Mouse (Mus musculus) liver, embryonic 11.5 days (tissue): ENCODE results near the gene Ppp4r1. TPM values are rescaled to one million over a fixed set of nuclear protein-coding genes. Genes with fewer than 3 reads are reported as not detected.

Experiments
- ATAC-seq: fragments of 200-750 bp; cut with Nextera tagmentation; replicated peaks from 2 replicates; pipeline ENCODE4 v1.8.0; 2017; ENCODE audit warnings: moderate number of reproducible peaks, mild to moderate bottlenecking, moderate TSS enrichment, moderate library complexity; ENCODE audit not compliant: low FRiP score
- DNase-seq: peaks from one replicate; pipeline ENCODE4 v3.0.0-alpha.2; 2017; ENCODE audit warnings: low spot score
- H3K27ac ChIP-seq: fragments of 300-500 bp; sonication (generic); 2 replicates; pipeline ENCODE4 v1.5.1; 2014; ENCODE audit warnings: mild to moderate bottlenecking, low read depth, low read length, control low read depth
- H3K27me3 ChIP-seq: fragments of 300-500 bp; sonication (generic); replicated peaks from 2 replicates; pipeline ENCODE4 v1.6.1; 2014; ENCODE audit warnings: low read length, mixed read lengths; ENCODE audit not compliant: control insufficient read depth, insufficient read depth
- H3K36me3 ChIP-seq: fragments of 300-500 bp; sonication (generic); 2 replicates; pipeline ENCODE4 v1.6.1; 2014; ENCODE audit warnings: mild to moderate bottlenecking, low read length, moderate library complexity, mixed read lengths; ENCODE audit not compliant: control insufficient read depth, insufficient read depth
- H3K4me1 ChIP-seq: fragments of 300-500 bp; sonication (generic); replicated peaks from 2 replicates; pipeline ENCODE4 v1.6.1; 2014; ENCODE audit warnings: low read length, mixed read lengths; ENCODE audit not compliant: control insufficient read depth, insufficient read depth
- H3K4me2 ChIP-seq: fragments of 300-500 bp; sonication (generic); 2 replicates; pipeline ENCODE4 v1.6.1; 2014; ENCODE audit warnings: mild to moderate bottlenecking, control low read depth, moderate library complexity
- H3K4me3 ChIP-seq: fragments of 300-500 bp; sonication (generic); 2 replicates; pipeline ENCODE4 v1.5.1; 2014; ENCODE audit warnings: low read depth, low read length, control low read depth
- H3K9ac ChIP-seq: fragments of 300-500 bp; sonication (generic); 2 replicates; pipeline ENCODE4 v1.6.1; 2014; ENCODE audit warnings: low read depth, low read length, control low read depth
- H3K9me3 ChIP-seq: fragments of 300-500 bp; sonication (generic); 2 replicates; pipeline ENCODE4 v1.6.1; 2016; ENCODE audit warnings: low read length, inconsistent platforms, mixed read lengths; ENCODE audit not compliant: control insufficient read depth
- WGBS: fragments of 180-500 bp; shearing (Covaris S2); extraction: QIAGEN DNeasy Blood & Tissue Kit; methylation state at CpG from one replicate; pipeline ENCODE4 v1.1.7; 2014; 5-methylcytosine and 5-hydroxymethylcytosine counted together
- polyA plus RNA-seq: library from polyadenylated mRNA; unstranded; fragments of >200 nt; fragmentation: Nextera tagmentation; extraction: Ambion mirVana; gene quantifications from 2 replicates; pipeline ENCODE4 v1.2.1, GENCODE M21; 2014

Gene Ppp4r1
- polyA plus RNA-seq, 1 experiment from 2014 or later: 25.5 TPM

DNA sequence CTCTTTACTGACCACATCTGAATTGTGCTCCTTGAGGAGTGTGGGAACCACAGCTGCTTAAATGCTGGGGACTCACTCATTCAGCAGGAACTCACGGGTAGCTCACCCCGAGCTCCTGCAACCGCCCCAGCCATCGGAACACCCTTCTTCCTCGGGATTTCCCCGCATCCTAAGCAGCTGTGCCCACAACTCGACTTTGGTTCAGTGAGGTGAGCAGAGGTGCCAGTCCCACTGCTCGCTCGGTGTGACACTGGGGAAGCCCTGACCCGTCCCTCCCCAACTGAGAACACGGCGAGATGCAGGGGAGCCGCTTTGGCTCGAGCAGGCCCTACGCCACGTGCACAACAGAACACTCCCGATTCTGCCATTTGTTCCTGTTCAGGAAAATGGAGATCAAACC is 68.1 kb downstream of the Ppp4r1 start:
- Histone ChIP-seq H3K9me3 (peaks cover 2% of the 10 kb centered on the region; the same call in 1 of the 2 replicates), H3K4me3 (no peak overlapping the region), H3K4me1 (no peaks in the 10 kb centered on the region), H3K36me3 (peaks cover 31% of the 10 kb centered on the region), H3K4me2 (no peak overlapping the region), H3K27me3 (no peaks in the 10 kb centered on the region), H3K9ac (no peak overlapping the region), H3K27ac (no peak overlapping the region)
- DNase-seq (no peak), ATAC-seq (no peak)
- WGBS: 94% methylated on average over 17 of the region's 17 CpGs

DNA sequence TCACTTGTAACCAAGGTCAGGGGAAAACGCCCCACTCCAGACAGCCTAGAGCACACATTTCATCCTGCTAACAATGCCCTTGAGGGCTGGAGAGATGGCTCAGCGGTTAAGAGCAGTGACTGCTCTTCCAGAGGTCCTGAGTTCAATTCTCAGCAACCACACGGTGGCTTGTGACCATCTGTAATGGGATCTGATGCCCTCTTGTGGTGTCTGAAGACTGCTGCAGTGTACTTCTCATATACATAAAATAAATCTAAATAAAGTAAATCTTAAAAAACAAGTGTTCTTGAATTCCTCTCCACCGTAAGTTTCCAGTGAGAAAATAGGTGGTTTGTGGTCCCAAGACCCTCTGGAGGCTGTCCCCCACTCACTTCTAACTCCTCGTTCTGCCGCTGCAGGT is 69.4 kb downstream of the Ppp4r1 start:
- 83% methylated on average over 6 of the region's 6 CpGs for WGBS
- Histone ChIP-seq H3K27ac (no peak overlapping the region), H3K9me3 (peaks cover 2% of the 10 kb centered on the region; the same call in 1 of the 2 replicates), H3K4me3 (no peak overlapping the region), H3K4me1 (no peaks in the 10 kb centered on the region), H3K9ac (no peak overlapping the region), H3K27me3 (no peaks in the 10 kb centered on the region), H3K36me3 (peaks cover 41% of the 10 kb centered on the region), H3K4me2 (no peak overlapping the region)
- ATAC-seq: no peak
- no peak for DNase-seq

- ATAC-seq (no peak), DNase-seq (no peak)
- WGBS: 84% methylated on average over 6 of the region's 6 CpGs
- H3K4me1 ChIP-seq: peaks cover 9% of the 10 kb centered on the region
- H3K4me2 ChIP-seq: no peak overlapping the region
- no peak overlapping the region for H3K4me3 ChIP-seq
- no peak overlapping the region for H3K9ac ChIP-seq
- H3K36me3 ChIP-seq: peaks cover 41% of the 10 kb centered on the region
- H3K9me3 ChIP-seq: peaks cover 2% of the 10 kb centered on the region; the same call in 1 of the 2 replicates
- H3K27ac ChIP-seq: no peak overlapping the region
- H3K27me3 ChIP-seq: no peaks in the 10 kb centered on the region
Observed at GRCm38 (mm10) chr17:65853326-65853725, 71.0 kb downstream of the Ppp4r1 start.

- H3K36me3 ChIP-seq: peaks cover 40% of the 10 kb centered on the region
- peaks cover 2% of the 10 kb centered on the region; the same call in 1 of the 2 replicates for H3K9me3 ChIP-seq
- WGBS: 81% methylated on average over 4 of the region's 4 CpGs
- H3K9ac ChIP-seq: no peak overlapping the region
- H3K4me2 ChIP-seq: no peak overlapping the region
- DNase-seq (no peak), ATAC-seq (no peak)
- no peak overlapping the region for H3K27ac ChIP-seq
- no peaks in the 10 kb centered on the region for H3K27me3 ChIP-seq
- H3K4me1 ChIP-seq: peaks cover 15% of the 10 kb centered on the region
- no peak overlapping the region for H3K4me3 ChIP-seq
Observed at GRCm38 (mm10) chr17:65854006-65854405, 71.6 kb downstream of the Ppp4r1 start.

GRCm38 (mm10) chr17:65857617-65858016 is 75.2 kb downstream of the Ppp4r1 start:
- Histone ChIP-seq H3K4me2 (no peak overlapping the region), H3K27ac (peak overlapping the region; percentile 36; the same call in 1 of the 2 replicates), H3K9ac (no peak overlapping the region), H3K36me3 (peaks cover 25% of the 10 kb centered on the region), H3K27me3 (no peaks in the 10 kb centered on the region), H3K4me3 (no peak overlapping the region), H3K9me3 (peaks cover 2% of the 10 kb centered on the region; the same call in 1 of the 2 replicates), H3K4me1 (peaks cover 15% of the 10 kb centered on the region)
- ATAC-seq: peak; percentile 54
- 22% methylated on average over 4 of the region's 4 CpGs for WGBS
- DNase-seq: no peak

- Histone ChIP-seq H3K4me2 (no peak overlapping the region), H3K36me3 (peaks cover 3% of the 10 kb centered on the region; the same call in 1 of the 2 replicates), H3K27ac (no peak overlapping the region), H3K9ac (no peak overlapping the region), H3K4me1 (peaks cover 13% of the 10 kb centered on the region), H3K4me3 (no peak overlapping the region), H3K27me3 (no peaks in the 10 kb centered on the region), H3K9me3 (no peaks in the 10 kb centered on the region)
- no peak for ATAC-seq
- WGBS: 51% methylated on average over 4 of the region's 4 CpGs
- DNase-seq: no peak
Observed at GRCm38 (mm10) chr17:65862579-65862978, 80.2 kb downstream of the Ppp4r1 start.

DNA sequence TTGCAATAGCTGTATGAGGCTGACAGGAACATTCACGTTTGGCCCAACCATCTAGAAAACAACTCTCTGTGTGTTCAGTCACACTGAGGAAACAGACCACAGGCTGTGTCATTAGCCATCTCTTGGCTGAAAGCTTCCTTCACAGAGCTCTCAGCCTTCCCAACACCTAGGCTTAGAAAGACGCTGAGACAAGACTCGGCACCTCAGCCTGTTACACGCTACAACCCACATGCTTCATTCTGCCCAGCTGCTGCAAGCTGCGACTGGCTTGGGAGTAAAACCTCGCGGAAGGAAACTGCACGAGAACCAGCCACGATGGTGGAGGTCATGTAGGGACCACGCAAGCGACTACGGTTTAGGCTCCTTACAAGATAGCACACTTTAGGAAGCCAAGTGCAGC is 81.5 kb downstream of the Ppp4r1 start:
- Histone ChIP-seq H3K9me3 (no peaks in the 10 kb centered on the region), H3K27ac (no peak overlapping the region), H3K9ac (no peak overlapping the region), H3K27me3 (no peaks in the 10 kb centered on the region), H3K4me1 (peaks cover under 1% of the 10 kb centered on the region), H3K4me3 (no peak overlapping the region), H3K36me3 (0 out of 2 replicates have a peak, but pooled peaks cover 2% of the 10 kb centered on the region), H3K4me2 (no peak overlapping the region)
- 93% methylated on average over 12 of the region's 12 CpGs for WGBS
- no peak for ATAC-seq
- DNase-seq: no peak

DNA sequence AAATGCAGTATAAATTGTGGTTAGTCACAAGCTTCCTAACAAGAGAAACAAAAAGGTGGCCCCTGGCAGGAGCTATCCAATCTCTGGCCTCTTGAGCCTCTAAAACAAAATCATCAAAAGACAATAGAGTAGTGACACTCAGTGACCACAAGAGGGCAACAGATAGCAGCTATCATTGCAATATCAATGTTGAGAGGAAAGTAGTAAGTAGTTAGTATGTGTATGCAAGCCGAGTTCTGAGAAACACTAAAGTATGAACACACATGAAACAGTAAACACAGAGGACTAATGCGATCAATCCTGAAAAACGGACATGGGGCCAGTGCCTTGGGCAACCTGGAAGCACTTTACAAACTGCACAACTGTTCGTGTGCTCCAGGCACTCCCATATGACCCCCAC is 82.4 kb downstream of the Ppp4r1 start:
- 39% methylated on average over 4 of the region's 4 CpGs for WGBS

DNA sequence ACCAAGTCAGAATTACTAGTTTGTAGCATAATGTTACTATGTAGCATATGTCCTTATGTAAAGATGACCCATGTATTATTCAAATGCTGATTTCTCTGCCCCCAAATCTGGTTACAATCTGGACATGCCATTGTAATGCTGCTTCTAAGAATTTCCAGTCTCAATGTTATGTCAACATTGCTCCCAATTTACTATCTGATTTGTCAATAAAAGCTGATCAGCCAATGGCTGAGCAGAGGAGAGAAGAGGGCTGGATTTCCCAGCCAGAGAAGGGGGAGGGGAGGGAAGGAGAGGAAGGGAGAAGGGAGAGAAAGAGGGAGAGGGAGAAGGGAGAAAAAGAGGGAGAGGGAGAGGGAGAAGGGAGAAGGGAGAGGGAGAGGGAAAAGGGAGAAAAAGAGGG is 82.9 kb downstream of the Ppp4r1 start:
- DNase-seq (no peak), ATAC-seq (no peak)
- Histone ChIP-seq H3K4me3 (no peak overlapping the region), H3K9me3 (no peaks in the 10 kb centered on the region), H3K4me2 (no peak overlapping the region), H3K4me1 (no peaks in the 10 kb centered on the region; the same call in 1 of the 2 replicates), H3K9ac (no peak overlapping the region), H3K36me3 (0 out of 2 replicates have a peak, but pooled peaks cover 2% of the 10 kb centered on the region), H3K27me3 (no peaks in the 10 kb centered on the region), H3K27ac (no peak overlapping the region)

More for the DNA sequence above, 82.4 kb downstream of the Ppp4r1 start:
- Histone ChIP-seq H3K27me3 (no peaks in the 10 kb centered on the region), H3K36me3 (0 out of 2 replicates have a peak, but pooled peaks cover 2% of the 10 kb centered on the region), H3K9ac (no peak overlapping the region), H3K4me2 (no peak overlapping the region), H3K4me1 (no peaks in the 10 kb centered on the region; the same call in 1 of the 2 replicates), H3K27ac (no peak overlapping the region), H3K4me3 (no peak overlapping the region), H3K9me3 (no peaks in the 10 kb centered on the region)
- DNase-seq: no peak
- no peak for ATAC-seq
